Mouse (Mus musculus) adrenal gland (tissue): Measurements from ENCODE around the gene Prdm12.
"Not testable (repeated sequence)": the region's sequence is repeated elsewhere in the genome, so short reads cannot be mapped to it uniquely, and the experiment has no call there.

Experiments
- intact Hi-C: fragments of 180-260 bp; cut with DNase I; formaldehyde crosslinking; loops from one replicate; pipeline ENCODE4 v1.15.1; 2025

Prdm12 gene

GRCm38 (mm10) chr2:31641508-31641830, 1.6 kb downstream of the Prdm12 start:
- intact Hi-C loops = no loop called here

GRCm38 (mm10) chr2:31641929-31642328, 2.1 kb downstream of the Prdm12 start:
- intact Hi-C loops = no loop called here

GRCm38 (mm10) chr2:31653971-31654853, 14.4 kb downstream of the Prdm12 start:
- intact Hi-C loops = loop anchor here (2.0 kb wide), 1 partner anchor 171 kb away; no protein-coding TSS in a partner anchor

- intact Hi-C loops = no loop called here
Measured at GRCm38 (mm10) chr2:31654854-31655559, 15.2 kb downstream of the Prdm12 start.

GRCm38 (mm10) chr2:31656374-31656773, 16.5 kb downstream of the Prdm12 start:
- intact Hi-C loops = no loop called here

- intact Hi-C loops = no loop called here
Measured at GRCm38 (mm10) chr2:31662939-31663803, 23.3 kb downstream of the Prdm12 start.

GRCm38 (mm10) chr2:31663804-31664180, 24.0 kb downstream of the Prdm12 start:
- intact Hi-C loops = no loop called here

GRCm38 (mm10) chr2:31667332-31667731, 27.5 kb downstream of the Prdm12 start:
- intact Hi-C loops = no loop called here

GRCm38 (mm10) chr2:31670551-31671035, 30.8 kb downstream of the Prdm12 start, which contains the start of gene Exosc2:
Exosc2 (plus strand) TSS chr2:31670715.
- intact Hi-C loops = no loop called here

- intact Hi-C loops = no loop called here
Measured at GRCm38 (mm10) chr2:31678641-31679040, 38.8 kb downstream of the Prdm12 start.

- intact Hi-C loops = not testable (repeated sequence)
Measured at GRCm38 (mm10) chr2:31681051-31681707, 41.3 kb downstream of the Prdm12 start.

- intact Hi-C loops = no loop called here
Measured at GRCm38 (mm10) chr2:31681731-31682235, 41.9 kb downstream of the Prdm12 start.

GRCm38 (mm10) chr2:31683666-31684065, 43.8 kb downstream of the Prdm12 start:
- intact Hi-C loops = loop anchor here (2.0 kb wide), 2 partner anchors 101 to 231 kb away; no protein-coding TSS in a partner anchor

GRCm38 (mm10) chr2:31688074-31688925, 48.5 kb downstream of the Prdm12 start, which contains the start of gene Abl1:
Abl1 (plus strand) TSS chr2:31688376.
- intact Hi-C loops = no loop called here

GRCm38 (mm10) chr2:31689045-31689444, 49.2 kb downstream of the Prdm12 start:
- intact Hi-C loops = no loop called here

GRCm38 (mm10) chr2:31690063-31690462, 50.2 kb downstream of the Prdm12 start:
- intact Hi-C loops = no loop called here

GRCm38 (mm10) chr2:31698209-31698608, 58.4 kb downstream of the Prdm12 start:
- intact Hi-C loops = no loop called here

GRCm38 (mm10) chr2:31700545-31701446, 61.0 kb downstream of the Prdm12 start:
- intact Hi-C loops = loop anchor here (5.0 kb wide), 1 partner anchor 82 kb away; no protein-coding TSS in a partner anchor
